Mouse (Mus musculus) gastrocnemius, adult 2 months (tissue): Measurements from ENCODE around the gene Ube4b. TPM values are rescaled to one million over a fixed set of nuclear protein-coding genes. Genes with fewer than 3 reads are reported as not detected.

Source experiments
- DNase-seq: peaks from one replicate; pipeline ENCODE4 v3.0.0; 2022
- H3K27ac ChIP-seq: fragments of 200-600 bp; 2 replicates; pipeline ENCODE4 v1.8.1; 2022; ENCODE audit warnings: mild to moderate bottlenecking
- H3K4me3 ChIP-seq: fragments of 200-600 bp; 2 replicates; pipeline ENCODE4 v1.8.1; 2022; ENCODE audit warnings: mild to moderate bottlenecking, moderate library complexity
- CTCF ChIP-seq: fragments of 200-600 bp; IDR thresholded peaks from 2 replicates; pipeline ENCODE4 v1.8.1; 2022; ENCODE audit warnings: antibody characterized with exemption, mild to moderate bottlenecking, moderate library complexity
- intact Hi-C: fragments of 180-260 bp; cut with DNase I; formaldehyde crosslinking; loops from one replicate; pipeline ENCODE4 v1.15.1; 2025
- total RNA-seq, 2 experiments: library from RNA; stranded (reverse); gene quantifications; 2 replicates each; pipeline ENCODE4 v1.2.3; 2021

Ube4b gene
- total RNA-seq, 2 experiments from 2014 or later: 31.1 to 35.9 TPM

- intact Hi-C loops: no loop called here
- peak overlapping the region; percentile 92 for H3K4me3 ChIP-seq
- DNase-seq: no peak
- TF ChIP-seq CTCF: no peak
- H3K27ac ChIP-seq: peak overlapping the region; percentile 97
Observed at GRCm38 (mm10) chr4:149302751-149303150, 123.8 kb downstream of the Ube4b start.

- peak overlapping the region; percentile 92 for H3K4me3 ChIP-seq
- DNase-seq: no peak
- peak overlapping the region; percentile 97 for H3K27ac ChIP-seq
- no peak for TF ChIP-seq CTCF
- intact Hi-C loops: no loop called here
Observed at GRCm38 (mm10) chr4:149302136-149302535, 124.4 kb downstream of the Ube4b start.

GRCm38 (mm10) chr4:149296501-149296900 lies 130.0 kb downstream of the Ube4b start:
- no peak for TF ChIP-seq CTCF
- Histone ChIP-seq H3K27ac (no peak overlapping the region), H3K4me3 (no peak overlapping the region)
- intact Hi-C loops: no loop called here
- no peak for DNase-seq

GRCm38 (mm10) chr4:149292984-149293383 lies 133.6 kb downstream of the Ube4b start:
- intact Hi-C loops: no loop called here
- DNase-seq: peak; percentile 44
- Histone ChIP-seq H3K4me3 (no peak overlapping the region), H3K27ac (peak overlapping the region; percentile 38; the same call in 1 of the 2 replicates)
- TF ChIP-seq CTCF: no peak

GRCm38 (mm10) chr4:149291061-149291460 lies 135.5 kb downstream of the Ube4b start:
- intact Hi-C loops: no loop called here
- no peak for TF ChIP-seq CTCF
- H3K4me3 ChIP-seq: no peak overlapping the region
- no peak for DNase-seq
- peak overlapping the region; percentile 56 for H3K27ac ChIP-seq

GRCm38 (mm10) chr4:149290157-149290750 lies 136.3 kb downstream of the Ube4b start:
- no peak for TF ChIP-seq CTCF
- intact Hi-C loops: no loop called here

GRCm38 (mm10) chr4:149286287-149287137 lies 140.0 kb downstream of the Ube4b start:
- TF ChIP-seq CTCF: no peak
- intact Hi-C loops: loop anchor here (2.0 kb wide), 1 partner anchor 18 kb away; no protein-coding TSS in a partner anchor
- DNase-seq: no peak
- Histone ChIP-seq H3K4me3 (peak overlapping the region; percentile 1; the same call in 1 of the 2 replicates), H3K27ac (peak overlapping the region; percentile 73)

More at GRCm38 (mm10) chr4:149290157-149290750, 136.3 kb downstream of the Ube4b start:
- no peak for DNase-seq
- Histone ChIP-seq H3K27ac (peak overlapping the region; percentile 53), H3K4me3 (no peak overlapping the region)

GRCm38 (mm10) chr4:149285691-149286090 lies 140.9 kb downstream of the Ube4b start:
- TF ChIP-seq CTCF: no peak
- Histone ChIP-seq H3K4me3 (peak overlapping the region; percentile 19; the same call in 1 of the 2 replicates), H3K27ac (peak overlapping the region; percentile 73)
- no peak for DNase-seq
- intact Hi-C loops: loop anchor here (2.0 kb wide), 1 partner anchor 19 kb away; no protein-coding TSS in a partner anchor

GRCm38 (mm10) chr4:149283018-149283417 lies 143.5 kb downstream of the Ube4b start:
- intact Hi-C loops: no loop called here
- Histone ChIP-seq H3K4me3 (no peak overlapping the region), H3K27ac (peak overlapping the region; percentile 53)
- no peak for DNase-seq
- TF ChIP-seq CTCF: no peak

GRCm38 (mm10) chr4:149282025-149282738 lies 144.4 kb downstream of the Ube4b start:
- DNase-seq: no peak
- Histone ChIP-seq H3K4me3 (no peak overlapping the region), H3K27ac (peak overlapping the region; percentile 53)
- TF ChIP-seq CTCF: no peak
- intact Hi-C loops: no loop called here

Other genes starting within 250 kb of the Ube4b start
- 100 to 1,000 TPM; 256 to 358 TPM for gene Kif1b, start 119.1 kb downstream of the Ube4b start, total RNA-seq
- 10 to 100 TPM in 1 of 2 experiments, 1 to 10 TPM in 1; 7.9 to 21.0 TPM for gene Rbp7, start 28.2 kb upstream of the Ube4b start, total RNA-seq
- not detected for gene Tmem274, start 50.6 kb upstream of the Ube4b start, total RNA-seq
- gene Nmnat1, start 58.5 kb upstream of the Ube4b start, total RNA-seq: 10 to 100 TPM; 30.0 to 32.7 TPM
- gene Lzic, start 58.5 kb upstream of the Ube4b start, total RNA-seq: 10 to 100 TPM; 13.1 to 16.1 TPM
- 10 to 100 TPM; 19.0 to 21.4 TPM for gene Ctnnbip1, start 91.5 kb upstream of the Ube4b start, total RNA-seq
- gene Clstn1, start 159.7 kb upstream of the Ube4b start, total RNA-seq: 10 to 100 TPM; 24.0 to 38.2 TPM